Mouse (Mus musculus) spleen, postnatal 4 days (tissue): ENCODE results near the gene E130114P18Rik.

Experiments used
- DNase-seq, 2 experiments: peaks; one replicate each; pipeline ENCODE4 v3.0.0; 2022; ENCODE audit warnings: low spot score in 2 of 2

Gene E130114P18Rik

GRCm38 (mm10) chr4:97805255-97805654 lies 27.4 kb upstream of the E130114P18Rik start:
- no peak for DNase-seq

- DNase-seq = no peak
Measured at GRCm38 (mm10) chr4:97804638-97805037, 26.8 kb upstream of the E130114P18Rik start.

GRCm38 (mm10) chr4:97803791-97804190 lies 25.9 kb upstream of the E130114P18Rik start:
- no peak for DNase-seq

- no peak for DNase-seq
Measured at GRCm38 (mm10) chr4:97796505-97796904, 18.6 kb upstream of the E130114P18Rik start.

GRCm38 (mm10) chr4:97795957-97796356 lies 18.1 kb upstream of the E130114P18Rik start:
- no peak for DNase-seq

GRCm38 (mm10) chr4:97794865-97795264 lies 17.0 kb upstream of the E130114P18Rik start:
- DNase-seq = no peak

GRCm38 (mm10) chr4:97793931-97794330 lies 16.1 kb upstream of the E130114P18Rik start:
- no peak for DNase-seq

- DNase-seq = no peak
Measured at GRCm38 (mm10) chr4:97788537-97788936, 10.7 kb upstream of the E130114P18Rik start.

GRCm38 (mm10) chr4:97787515-97787914 lies 9.6 kb upstream of the E130114P18Rik start:
- DNase-seq = no peak

- no peak for DNase-seq
Measured at GRCm38 (mm10) chr4:97786571-97786970, 8.7 kb upstream of the E130114P18Rik start.

GRCm38 (mm10) chr4:97785547-97786271 lies 7.8 kb upstream of the E130114P18Rik start:
- no peak for DNase-seq

- no peak for DNase-seq
Measured at GRCm38 (mm10) chr4:97784236-97784635, 6.4 kb upstream of the E130114P18Rik start.

- no peak for DNase-seq
Measured at GRCm38 (mm10) chr4:97783073-97783879, 5.4 kb upstream of the E130114P18Rik start.

GRCm38 (mm10) chr4:97782497-97782896 lies 4.6 kb upstream of the E130114P18Rik start:
- DNase-seq = peak in 1 of 2 experiments; percentile 45

GRCm38 (mm10) chr4:97782069-97782468 lies 4.2 kb upstream of the E130114P18Rik start:
- no peak for DNase-seq

- no peak for DNase-seq
Measured at GRCm38 (mm10) chr4:97780666-97781435, 3.0 kb upstream of the E130114P18Rik start.

GRCm38 (mm10) chr4:97780024-97780423 lies 2.1 kb upstream of the E130114P18Rik start:
- no peak for DNase-seq

GRCm38 (mm10) chr4:97779003-97779930 lies 1.4 kb upstream of the E130114P18Rik start:
- DNase-seq = peak in 1 of 2 experiments; percentile 49

- peak; percentile 24 to 78 for DNase-seq
Measured at GRCm38 (mm10) chr4:97778211-97779002, 529 bp upstream of the E130114P18Rik start.

GRCm38 (mm10) chr4:97777081-97777705 lies 685 bp downstream of the E130114P18Rik start:
- peak; percentile 53 to 73 for DNase-seq
